Mouse (Mus musculus) heart, postnatal 0 days (tissue): Measurements from ENCODE around the gene Fkbp5. TPM values are rescaled to one million over a fixed set of nuclear protein-coding genes. Genes with fewer than 3 reads are reported as not detected.

ENCODE experiments used
- ATAC-seq: fragments of 200-750 bp; cut with Nextera tagmentation; 2 replicates; pipeline ENCODE4 v1.8.0; 2017; ENCODE audit warnings: low read depth, moderate number of reproducible peaks, moderate library complexity; ENCODE audit not compliant: insufficient read depth
- DNase-seq: peaks from one replicate; pipeline ENCODE4 v3.0.0-alpha.2; 2016; ENCODE audit warnings: low spot score
- H3K27ac ChIP-seq: fragments of 300-500 bp; sonication (generic); 2 replicates; pipeline ENCODE4 v1.5.1; 2014; ENCODE audit warnings: low read depth, mild to moderate bottlenecking
- H3K27me3 ChIP-seq: fragments of 300-500 bp; sonication (generic); 2 replicates; pipeline ENCODE4 v1.6.1; 2014; ENCODE audit warnings: low read length, mixed read lengths; ENCODE audit not compliant: control insufficient read depth, insufficient read depth
- H3K36me3 ChIP-seq: fragments of 300-500 bp; sonication (generic); replicated peaks from 2 replicates; pipeline ENCODE4 v1.6.1; 2014; ENCODE audit warnings: low read length, mixed read lengths; ENCODE audit not compliant: control insufficient read depth, insufficient read depth
- H3K4me1 ChIP-seq: fragments of 300-500 bp; sonication (generic); 2 replicates; pipeline ENCODE4 v1.6.1; 2014; ENCODE audit warnings: antibody characterized with exemption; ENCODE audit not compliant: control insufficient read depth, insufficient read depth
- H3K4me2 ChIP-seq: fragments of 300-500 bp; sonication (generic); 2 replicates; pipeline ENCODE4 v1.6.1; 2014; ENCODE audit warnings: low read depth, mild to moderate bottlenecking, low read length, moderate library complexity
- H3K4me3 ChIP-seq: fragments of 300-500 bp; sonication (generic); 2 replicates; pipeline ENCODE4 v1.5.1; 2014; ENCODE audit warnings: low read depth, low read length
- H3K9ac ChIP-seq: fragments of 300-500 bp; sonication (generic); replicated peaks from 2 replicates; pipeline ENCODE4 v1.6.1; 2014; ENCODE audit warnings: low read depth, low read length, mixed read lengths
- H3K9me3 ChIP-seq: fragments of 300-500 bp; sonication (generic); replicated peaks from 2 replicates; pipeline ENCODE4 v1.6.1; 2016; ENCODE audit warnings: low read length; ENCODE audit not compliant: control insufficient read depth
- CTCF ChIP-seq: IDR thresholded peaks from 2 replicates; pipeline ENCODE4 v1.5.1; 2016; ENCODE audit warnings: antibody characterized with exemption, control low read depth, low read depth
- EP300 ChIP-seq: IDR thresholded peaks from 2 replicates; pipeline ENCODE4 v1.6.1; 2016; ENCODE audit warnings: antibody characterized with exemption, low read depth
- WGBS: fragments of 180-500 bp; shearing (Covaris S2); extraction: QIAGEN DNeasy Blood & Tissue Kit; methylation state at CpG from one replicate; pipeline ENCODE4 v1.1.7; 2014; 5-methylcytosine and 5-hydroxymethylcytosine counted together
- polyA plus RNA-seq: library from polyadenylated mRNA; unstranded; fragments of >200 nt; fragmentation: Nextera tagmentation; extraction: Ambion mirVana; gene quantifications from 2 replicates; pipeline ENCODE4 v1.2.1, GENCODE M21; 2015
- total RNA-seq: library from RNA; depleted of rRNA; stranded (reverse); fragments of >200 nt; gene quantifications from 2 replicates; pipeline ENCODE4 v1.2.3, GENCODE M21; 2014; ENCODE audit warnings: low replicate concordance

Fkbp5 gene
- total and polyA plus RNA-seq, 2 experiments from 2014 or later, result 8.3 to 19.4 TPM

DNA sequence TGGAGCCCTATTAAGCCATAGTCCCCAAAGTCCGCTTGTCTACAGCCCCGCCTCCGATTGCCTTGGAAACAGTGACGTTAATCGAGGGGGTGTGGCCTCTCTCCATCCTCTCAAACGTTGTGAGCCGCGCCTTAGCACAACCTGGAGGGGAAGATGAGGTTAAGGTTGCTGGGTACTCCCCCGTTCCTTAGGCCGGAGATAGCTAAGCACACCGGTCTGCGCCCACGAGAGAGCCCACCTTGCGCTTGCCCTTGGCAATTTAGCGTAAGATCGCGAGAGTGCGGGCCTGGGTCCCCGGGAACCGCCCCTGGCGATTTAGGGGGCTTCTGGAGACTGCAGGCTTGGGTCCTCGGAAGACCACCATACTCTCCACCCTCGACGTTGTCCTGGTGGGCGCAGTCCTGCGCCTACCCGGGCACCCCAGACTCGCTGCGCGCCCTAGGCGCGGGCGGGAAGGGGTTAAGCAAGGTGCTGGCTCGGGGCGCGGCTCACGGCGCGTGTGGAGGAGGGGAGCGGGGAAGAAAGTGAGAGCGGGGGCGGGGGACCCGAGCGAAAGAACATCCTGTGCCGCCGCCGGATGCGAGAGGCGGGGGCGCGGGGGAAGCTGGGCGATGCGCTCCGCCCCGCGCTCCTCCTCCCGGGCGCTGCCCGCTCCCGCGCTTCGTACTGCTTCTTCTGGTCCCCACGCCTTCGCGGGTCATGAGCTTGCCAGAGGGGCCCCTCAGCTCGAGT lies 5.5 kb upstream of the Fkbp5 start:
- H3K27ac ChIP-seq, result peak overlapping the region; percentile 91
- TF ChIP-seq CTCF, result no peak
- peak; percentile 98 for TF ChIP-seq EP300
- H3K36me3 ChIP-seq, result no peaks in the 10 kb centered on the region
- no peaks in the 10 kb centered on the region for H3K27me3 ChIP-seq
- H3K9ac ChIP-seq, result peak overlapping the region; percentile 65
- peak overlapping the region; percentile 67 for H3K4me3 ChIP-seq
- H3K9me3 ChIP-seq, result no peaks in the 10 kb centered on the region
- WGBS, result under 1% methylated on average over 55 of the region's 66 CpGs
- ATAC-seq (peak; percentile 82), DNase-seq (peak; percentile 94)
- peak overlapping the region; percentile 98 for H3K4me2 ChIP-seq
- peaks cover 17% of the 10 kb centered on the region for H3K4me1 ChIP-seq

GRCm38 (mm10) chr17:28521920-28522319 lies 4.6 kb upstream of the Fkbp5 start:
- H3K9me3 ChIP-seq, result no peaks in the 10 kb centered on the region
- no peaks in the 10 kb centered on the region for H3K27me3 ChIP-seq
- ATAC-seq (no peak), DNase-seq (no peak)
- peaks cover 17% of the 10 kb centered on the region for H3K4me1 ChIP-seq
- peak overlapping the region; percentile 98 for H3K4me2 ChIP-seq
- TF ChIP-seq EP300 (no peak), CTCF (no peak)
- H3K4me3 ChIP-seq, result peak overlapping the region; percentile 67
- no peak overlapping the region for H3K9ac ChIP-seq
- peak overlapping the region; percentile 91 for H3K27ac ChIP-seq
- no peaks in the 10 kb centered on the region for H3K36me3 ChIP-seq
- 32% methylated on average over 6 of the region's 6 CpGs for WGBS

DNA sequence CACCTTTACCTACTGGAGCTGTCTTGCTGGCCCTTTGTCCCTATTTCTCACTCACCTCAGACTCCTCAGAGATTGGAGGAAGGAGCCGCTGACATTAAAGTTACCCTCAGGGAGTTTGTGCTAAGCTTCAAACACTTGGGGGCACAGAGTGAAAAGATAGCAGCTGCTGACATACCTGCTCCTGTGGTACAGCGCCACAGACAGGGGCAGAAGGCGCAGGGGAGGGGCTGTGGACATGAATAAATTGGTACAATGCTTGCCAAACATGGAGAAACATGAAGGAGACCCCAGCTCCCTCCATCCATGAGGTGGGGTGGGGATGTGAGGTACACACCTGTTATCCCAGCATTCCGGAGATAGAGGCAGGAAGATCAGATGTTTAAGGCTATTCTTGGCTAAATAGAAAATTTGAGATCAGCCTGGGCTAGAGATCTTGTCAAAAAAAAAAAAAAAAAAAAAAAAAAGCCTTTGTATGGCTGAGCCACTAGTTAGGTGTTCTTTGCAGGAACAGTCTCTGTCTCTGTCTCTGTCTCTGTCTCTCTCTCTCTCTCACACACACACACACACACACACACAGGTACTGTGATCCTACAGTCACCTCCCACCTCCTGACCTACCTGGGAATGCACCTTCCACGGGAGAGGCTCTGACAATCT lies 3.9 kb upstream of the Fkbp5 start:
- no peaks in the 10 kb centered on the region for H3K36me3 ChIP-seq
- H3K27ac ChIP-seq, result 0 out of 2 replicates have a peak overlapping the region, but pooled peaks have one; percentile 3
- DNase-seq (no peak), ATAC-seq (no peak)
- H3K9me3 ChIP-seq, result no peaks in the 10 kb centered on the region
- H3K4me3 ChIP-seq, result no peak overlapping the region
- H3K4me1 ChIP-seq, result peaks cover 17% of the 10 kb centered on the region
- no peak overlapping the region for H3K9ac ChIP-seq
- H3K27me3 ChIP-seq, result no peaks in the 10 kb centered on the region
- 64% methylated on average over 5 of the region's 5 CpGs for WGBS
- TF ChIP-seq CTCF (no peak), EP300 (no peak)
- no peak overlapping the region for H3K4me2 ChIP-seq

DNA sequence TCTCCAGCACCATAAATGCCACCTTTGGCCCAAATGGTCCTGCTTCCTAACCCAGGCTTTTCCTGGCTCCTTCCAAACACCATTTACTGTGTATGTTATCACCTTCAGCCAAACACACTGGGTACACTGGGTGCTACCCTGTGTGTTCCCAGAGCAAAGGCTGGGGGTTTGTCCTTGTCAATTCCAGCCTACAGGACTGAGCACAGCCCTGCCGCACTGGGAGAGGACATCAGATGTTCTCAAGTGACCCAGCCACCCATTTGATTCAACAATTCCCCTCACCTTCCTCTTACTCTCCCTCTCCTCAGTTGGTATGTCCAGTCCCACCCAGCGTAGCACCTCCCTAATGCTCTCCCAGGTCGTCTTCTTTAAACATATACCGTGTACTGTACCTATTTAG lies 3.2 kb upstream of the Fkbp5 start:
- 81% methylated on average over 4 of the region's 4 CpGs for WGBS
- H3K27me3 ChIP-seq, result no peaks in the 10 kb centered on the region
- H3K4me1 ChIP-seq, result peaks cover 23% of the 10 kb centered on the region
- ATAC-seq, result no peak
- no peaks in the 10 kb centered on the region for H3K36me3 ChIP-seq
- no peak for DNase-seq
- H3K4me3 ChIP-seq, result no peak overlapping the region
- no peak overlapping the region for H3K27ac ChIP-seq
- H3K4me2 ChIP-seq, result no peak overlapping the region
- no peaks in the 10 kb centered on the region for H3K9me3 ChIP-seq
- no peak overlapping the region for H3K9ac ChIP-seq
- TF ChIP-seq CTCF (no peak), EP300 (no peak)

- H3K27me3 ChIP-seq, result no peaks in the 10 kb centered on the region
- no peak for ATAC-seq
- H3K27ac ChIP-seq, result no peak overlapping the region
- H3K4me2 ChIP-seq, result no peak overlapping the region
- H3K9ac ChIP-seq, result no peak overlapping the region
- H3K4me3 ChIP-seq, result no peak overlapping the region
- H3K36me3 ChIP-seq, result no peaks in the 10 kb centered on the region
- TF ChIP-seq CTCF (peak; percentile 51), EP300 (no peak)
- no peaks in the 10 kb centered on the region for H3K9me3 ChIP-seq
- peaks cover 25% of the 10 kb centered on the region for H3K4me1 ChIP-seq
- DNase-seq, result no peak
- WGBS, result 84% methylated on average over 3 of the region's 3 CpGs
These were observed 2.5 kb upstream of the Fkbp5 start for GRCm38 (mm10) chr17:28519827-28520226.
